Mouse (Mus musculus) cerebellum, adult 2 months (tissue): ENCODE results near the gene Arhgef7.

Experiments
- CTCF ChIP-seq: fragments of 200-500 bp; IDR thresholded peaks from 2 replicates; pipeline ENCODE4 v1.5.1; 2011; ENCODE audit warnings: low read depth, mild to moderate bottlenecking, control low read depth, low read length, moderate library complexity, borderline replicate concordance; ENCODE audit not compliant: insufficient read depth
- POLR2A ChIP-seq: fragments of 200-500 bp; IDR thresholded peaks from 2 replicates; pipeline ENCODE4 v1.6.1; 2011; ENCODE audit warnings: low read length, control low read depth, borderline replicate concordance; ENCODE audit not compliant: insufficient read depth

DNA sequence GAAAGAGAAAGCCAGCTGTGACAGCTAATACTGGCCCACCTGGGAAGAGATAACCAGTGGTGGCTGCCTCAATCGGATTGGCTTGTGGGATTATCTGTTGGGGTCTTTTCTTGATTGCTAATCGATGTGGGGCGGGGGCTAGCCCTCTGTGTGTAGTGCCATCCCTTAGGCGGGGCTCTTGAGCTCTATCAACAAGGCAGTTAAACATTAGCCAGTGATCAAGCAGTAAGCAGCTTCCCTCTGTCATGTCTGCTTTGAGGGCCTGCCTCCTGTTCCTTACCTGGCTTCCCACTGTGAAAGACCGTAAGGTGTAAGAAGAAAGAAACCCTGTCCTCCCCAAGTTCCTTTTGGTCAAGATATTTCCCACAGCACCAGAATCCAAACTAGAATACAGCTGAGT is 17.1 kb upstream of the Arhgef7 start:
- TF ChIP-seq CTCF (no peak), POLR2A (no peak)
